Mouse (Mus musculus) adrenal gland (tissue): ENCODE results near the gene Gm3336.

ENCODE experiments used
- intact Hi-C: fragments of 180-260 bp; cut with DNase I; formaldehyde crosslinking; loops from one replicate; pipeline ENCODE4 v1.15.1; 2025
- long read RNA-seq, 2 experiments: library from polyadenylated mRNA; unstranded; transcript quantifications; one replicate each; pipeline ENCODE4 v2.0.0; 2020; ENCODE audit warnings: borderline replicate concordance in 1 of 2; ENCODE audit not compliant: insufficient replicate concordance in 1 of 2

Gm3336 gene
- long read RNA-seq, experiment 1: 0 reads
- long read RNA-seq, experiment 2: 0 reads

- intact Hi-C loops: no loop called here
Measured at GRCm38 (mm10) chr8:70718297-70718696, at the start of gene Gm3336. TSS of gene Gm3336 (plus strand) at chr8:70718543.

DNA sequence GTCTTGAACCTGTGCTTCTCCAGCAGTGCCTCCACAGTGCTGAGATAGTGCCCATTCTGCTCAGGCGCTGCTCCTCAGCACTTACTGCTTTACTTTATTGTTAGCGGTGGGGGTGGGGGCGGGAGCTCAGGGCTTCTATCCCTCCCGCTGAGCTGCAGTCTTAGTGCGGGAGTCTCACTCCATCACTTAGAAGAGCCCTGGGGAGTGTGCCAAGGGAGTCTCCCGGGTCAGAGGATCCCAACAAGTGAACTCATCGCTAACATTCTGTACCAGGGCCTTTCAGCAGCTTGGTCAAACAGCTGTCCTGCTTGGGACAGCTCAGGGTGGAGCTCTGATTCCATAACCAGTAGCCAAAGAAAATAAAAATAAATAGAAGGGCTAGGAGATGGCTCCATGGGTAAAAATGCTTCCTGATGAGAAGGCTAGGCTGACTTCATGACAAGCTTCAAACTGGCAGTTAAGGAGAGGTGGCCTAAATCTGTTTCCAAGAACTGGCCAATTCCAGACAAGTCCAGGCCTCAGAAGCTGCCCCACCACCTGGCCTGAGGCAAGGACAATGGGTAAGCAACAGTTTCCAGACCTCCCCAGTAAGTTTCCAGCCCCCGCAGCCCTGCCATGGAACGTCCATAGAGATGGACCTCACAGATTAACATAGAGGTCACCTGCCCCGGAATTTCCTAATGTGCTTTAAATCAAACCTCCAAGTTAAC, 46.6 kb upstream of the Gm3336 start:
- intact Hi-C loops: loop anchor here (1.0 kb wide), 1 partner anchor 30 kb away; no protein-coding TSS in a partner anchor

DNA sequence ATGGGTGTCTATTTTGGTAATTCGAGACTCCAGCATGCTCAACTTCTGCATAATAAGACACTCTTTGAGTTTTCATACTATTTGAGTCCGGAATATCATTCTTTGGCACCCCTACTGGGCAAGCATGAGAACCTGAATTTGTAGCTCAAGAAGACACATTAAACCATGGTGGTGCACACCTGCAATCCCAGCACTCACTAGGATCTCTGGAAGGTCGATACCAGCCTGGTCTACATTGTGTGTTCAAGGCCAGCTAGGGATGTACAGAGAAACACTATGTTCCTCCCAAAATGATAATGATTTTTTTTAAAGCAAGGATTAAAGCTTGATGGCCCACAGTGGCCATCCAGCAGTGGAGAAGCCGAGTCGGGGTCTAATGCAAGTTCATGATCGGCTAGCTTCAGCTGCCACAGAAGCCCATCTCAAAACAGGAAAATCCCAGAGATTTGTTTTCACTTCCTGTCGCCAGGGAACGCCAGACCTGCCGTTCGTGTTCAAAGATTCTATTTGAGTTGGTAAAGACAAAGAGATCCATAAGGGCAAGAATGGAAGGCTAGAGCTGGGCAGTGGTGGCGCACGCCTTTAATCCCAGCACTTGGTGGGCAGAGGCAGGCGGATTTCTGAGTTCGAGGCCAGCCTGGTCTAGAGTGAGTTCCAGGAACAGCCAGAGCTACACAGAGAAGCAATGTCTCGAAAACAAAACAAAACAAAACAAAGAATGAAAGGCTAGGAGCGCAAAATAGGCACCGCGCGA, 45.8 kb upstream of the Gm3336 start:
- intact Hi-C loops: loop anchor here (1.0 kb wide), 1 partner anchor 29 kb away; no protein-coding TSS in a partner anchor

GRCm38 (mm10) chr8:70673079-70673856, 45.1 kb upstream of the Gm3336 start, which contains the start of gene Lsm4:
TSS of gene Lsm4 (plus strand) at chr8:70673248.
- intact Hi-C loops: no loop called here

DNA sequence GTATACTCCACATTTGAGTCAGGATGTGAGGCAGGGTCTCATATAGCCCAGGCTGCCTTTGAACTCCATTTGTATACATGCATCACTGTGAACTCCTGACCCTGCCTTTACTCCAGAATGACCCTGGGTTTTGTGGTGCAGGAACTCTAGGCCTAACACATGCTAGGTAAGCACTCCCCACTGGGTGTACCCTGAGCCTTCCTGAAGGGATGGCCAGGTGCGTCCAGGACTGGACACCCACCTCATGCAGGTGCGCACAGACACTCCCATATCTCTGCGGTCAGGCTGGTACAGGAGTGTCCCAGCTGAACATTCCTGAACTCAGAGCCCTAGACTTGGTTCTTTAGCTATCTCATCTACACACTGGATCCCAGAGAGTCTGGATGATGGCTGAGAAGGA, 44.2 kb upstream of the Gm3336 start:
- intact Hi-C loops: no loop called here

DNA sequence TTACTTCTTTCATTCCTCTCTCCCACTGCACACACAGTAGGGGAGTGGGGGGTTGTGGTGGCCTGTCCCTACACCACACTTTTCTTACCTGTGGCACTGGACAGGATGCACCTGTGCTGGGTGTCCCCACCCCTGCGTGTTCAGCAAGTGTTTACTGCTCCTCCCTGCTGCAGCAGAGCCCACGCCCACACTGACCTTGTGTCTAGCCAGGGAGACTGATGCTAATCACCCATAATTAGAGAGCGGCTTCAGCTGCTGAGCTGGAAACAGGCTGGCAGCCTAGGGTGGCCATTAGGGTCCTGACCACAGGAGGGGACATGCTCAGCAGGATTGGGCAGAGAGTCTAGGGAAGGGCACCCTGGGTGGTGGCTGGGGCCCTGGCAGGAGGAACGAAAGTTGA, 43.6 kb upstream of the Gm3336 start:
- intact Hi-C loops: no loop called here

DNA sequence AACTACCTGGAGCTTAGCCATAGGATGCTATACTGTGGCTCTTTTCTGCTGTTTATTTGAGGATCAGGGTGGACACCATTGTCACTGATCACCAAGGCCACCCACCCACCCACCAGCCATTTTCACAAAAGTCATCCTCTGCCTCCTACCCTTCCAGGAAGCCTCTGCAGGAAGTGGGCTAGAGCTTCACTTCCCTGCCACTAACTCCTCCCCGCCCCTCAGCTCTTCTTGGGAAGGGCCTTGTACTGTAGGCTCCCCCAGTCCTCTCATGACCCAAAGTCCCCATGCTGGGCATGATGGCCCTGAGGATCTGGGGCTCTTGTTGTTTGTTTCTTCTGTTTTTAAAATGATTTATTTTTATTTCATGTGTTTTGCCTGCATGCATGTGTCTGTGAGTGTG, 43.0 kb upstream of the Gm3336 start:
- intact Hi-C loops: no loop called here

- intact Hi-C loops: no loop called here
Measured at GRCm38 (mm10) chr8:70677451-70678080, 40.8 kb upstream of the Gm3336 start.

DNA sequence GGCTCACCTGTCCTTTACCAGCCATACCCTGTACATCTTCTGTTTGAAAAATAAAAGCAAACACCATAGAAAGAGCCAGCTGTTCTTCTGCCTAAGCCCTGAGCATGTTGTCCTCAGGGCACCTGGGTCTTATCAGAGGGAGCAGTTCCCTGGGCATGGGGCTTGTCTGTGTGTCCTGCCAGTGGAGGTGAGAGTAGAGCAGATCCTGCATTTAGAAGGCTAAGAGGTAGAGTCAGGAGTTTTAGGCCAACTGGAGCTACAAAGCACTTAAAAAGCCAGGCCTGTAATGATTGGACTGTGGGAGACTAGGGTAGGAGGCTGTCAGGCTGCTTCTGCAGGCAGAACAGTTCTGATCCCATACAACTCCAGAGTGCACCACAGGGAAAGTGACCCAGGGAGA, 39.7 kb upstream of the Gm3336 start:
- intact Hi-C loops: no loop called here

- intact Hi-C loops: no loop called here
Measured at GRCm38 (mm10) chr8:70679404-70679803, 38.9 kb upstream of the Gm3336 start.

- intact Hi-C loops: no loop called here
Measured at GRCm38 (mm10) chr8:70680039-70680438, 38.3 kb upstream of the Gm3336 start.

- intact Hi-C loops: no loop called here
Measured at GRCm38 (mm10) chr8:70681410-70681809, 36.9 kb upstream of the Gm3336 start.

- intact Hi-C loops: no loop called here
Measured at GRCm38 (mm10) chr8:70682193-70682592, 36.1 kb upstream of the Gm3336 start.

DNA sequence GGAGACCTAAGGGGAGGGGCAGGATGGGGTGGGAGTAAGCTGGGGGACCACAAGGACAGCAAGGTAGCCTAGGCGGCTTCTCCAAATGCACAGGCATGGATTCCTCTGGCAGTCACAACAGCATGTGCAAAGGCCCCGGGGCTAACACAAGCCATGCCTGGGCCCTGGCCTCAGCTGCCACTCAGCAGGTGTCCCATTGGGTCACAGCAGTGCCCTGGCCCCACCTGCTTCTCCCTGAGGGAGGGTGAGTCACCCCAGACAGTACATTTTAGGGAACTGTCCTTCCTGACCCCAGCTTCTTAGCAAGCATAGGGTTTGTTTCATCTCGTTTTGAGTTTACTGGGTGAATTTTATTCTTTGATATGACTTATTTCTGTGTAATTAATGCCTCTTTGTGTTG, 35.7 kb upstream of the Gm3336 start:
- intact Hi-C loops: no loop called here

DNA sequence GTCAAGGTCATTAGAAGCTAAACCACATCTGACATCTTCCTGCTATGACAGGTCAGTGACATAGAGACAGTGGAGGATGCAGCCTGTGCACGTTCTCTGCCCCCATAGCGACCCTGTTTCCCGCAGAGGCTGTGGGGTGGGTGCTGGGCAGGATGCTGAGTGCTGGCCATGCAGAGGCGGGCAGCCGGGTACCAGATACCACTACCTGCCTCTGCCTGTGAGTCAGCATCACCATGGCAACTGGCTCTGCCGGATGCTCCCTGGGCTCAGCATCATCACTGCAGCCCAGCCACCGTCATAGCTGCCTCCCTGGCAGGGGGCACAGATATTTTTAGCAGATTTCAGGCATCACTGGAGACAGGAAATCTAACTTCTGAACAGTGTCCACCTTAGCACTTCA, 34.1 kb upstream of the Gm3336 start:
- intact Hi-C loops: no loop called here

DNA sequence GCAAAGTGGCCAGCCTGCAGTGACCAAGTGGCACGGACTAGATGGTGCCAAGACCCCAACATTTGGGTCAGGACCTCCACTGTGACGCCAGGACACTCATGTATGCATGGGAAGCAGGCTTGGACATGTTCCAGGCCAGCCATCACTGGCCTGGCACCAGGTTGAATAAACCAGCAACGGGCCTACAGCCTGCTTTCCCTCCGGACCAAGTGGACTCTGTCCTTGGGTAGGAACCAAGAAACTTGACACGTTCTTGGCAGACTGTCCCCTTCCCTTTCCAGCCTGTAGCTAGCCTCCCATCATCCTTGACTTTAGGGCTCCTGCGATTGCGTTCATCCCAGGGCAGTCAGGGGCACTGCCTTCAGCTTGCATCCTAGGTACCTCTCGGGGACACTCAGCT, 30.8 kb upstream of the Gm3336 start:
- intact Hi-C loops: no loop called here

- intact Hi-C loops: no loop called here
Measured at GRCm38 (mm10) chr8:70688136-70688535, 30.2 kb upstream of the Gm3336 start.

DNA sequence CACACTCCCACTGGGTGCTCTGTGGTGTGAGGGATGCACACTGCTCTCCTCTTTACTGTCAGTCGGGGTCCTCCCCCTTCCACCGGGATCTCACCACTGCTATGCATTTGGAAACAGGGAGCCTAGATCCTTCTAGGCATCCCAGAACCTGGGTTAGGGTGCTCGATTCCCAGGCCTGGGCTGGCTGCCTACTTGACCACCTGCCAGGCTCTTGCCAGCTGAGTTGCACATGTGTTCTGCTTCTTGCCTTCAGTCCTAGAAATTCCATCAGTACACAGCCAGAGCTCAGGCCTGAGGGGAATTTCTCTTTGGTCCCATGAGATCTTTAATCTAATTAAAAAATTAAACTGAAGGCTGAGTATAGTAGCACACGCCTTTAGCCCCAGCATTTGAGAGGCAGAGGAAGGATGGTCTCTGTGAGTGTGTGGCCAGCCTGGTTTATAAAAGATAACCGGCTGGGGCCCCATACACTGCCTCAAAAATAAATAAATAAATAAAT, 28.4 kb upstream of the Gm3336 start:
- intact Hi-C loops: no loop called here

DNA sequence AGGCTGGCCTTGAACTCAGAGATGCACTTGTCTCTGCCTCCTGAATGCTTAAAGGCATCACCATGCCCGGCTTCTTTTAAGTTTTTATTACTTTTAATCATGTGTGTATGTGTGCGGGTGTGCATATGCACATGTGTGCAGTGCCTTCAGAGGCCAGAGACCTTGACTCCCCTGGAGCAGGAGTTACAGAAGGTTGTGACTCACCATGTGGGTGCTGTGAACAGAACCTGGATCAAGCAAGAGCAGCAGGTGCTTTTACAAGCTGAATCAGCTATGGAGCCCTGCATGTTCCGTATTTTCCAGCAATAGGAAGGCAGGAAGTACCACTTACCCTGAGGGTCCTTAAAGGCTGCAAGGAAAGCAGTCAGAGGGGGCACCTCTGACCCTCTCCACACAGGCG, 27.1 kb upstream of the Gm3336 start:
- intact Hi-C loops: no loop called here

DNA sequence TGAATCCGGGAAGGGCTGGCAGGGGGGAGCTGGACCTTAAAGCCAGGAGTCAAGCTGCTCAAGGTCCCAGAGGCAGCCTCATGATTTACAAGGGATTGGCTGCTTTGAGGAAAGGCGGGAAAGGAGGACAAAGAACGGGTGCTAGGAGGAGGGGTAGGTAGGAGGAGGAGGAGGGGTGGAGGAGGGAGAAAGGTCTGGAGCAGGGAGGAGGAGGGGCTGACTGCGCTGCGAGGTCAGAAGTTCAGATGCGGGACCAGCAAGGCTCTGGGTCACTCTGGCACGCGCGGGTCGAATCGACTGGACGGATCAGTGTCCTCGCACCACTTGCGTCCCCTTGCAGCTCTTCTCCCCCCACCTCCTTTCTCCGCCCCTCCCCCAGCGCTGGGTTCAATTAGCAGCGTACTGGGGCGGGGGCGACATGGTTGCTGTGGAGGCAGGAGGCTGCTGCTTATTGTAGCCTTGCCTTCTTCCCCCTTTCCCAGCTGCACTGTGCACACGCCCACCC, 26.6 kb upstream of the Gm3336 start:
- intact Hi-C loops: no loop called here

- intact Hi-C loops: no loop called here
Measured at GRCm38 (mm10) chr8:70693636-70694035, 24.7 kb upstream of the Gm3336 start.
